Mouse (Mus musculus): ENCODE data around the gene Prg4.

The Prg4 gene

DNA sequence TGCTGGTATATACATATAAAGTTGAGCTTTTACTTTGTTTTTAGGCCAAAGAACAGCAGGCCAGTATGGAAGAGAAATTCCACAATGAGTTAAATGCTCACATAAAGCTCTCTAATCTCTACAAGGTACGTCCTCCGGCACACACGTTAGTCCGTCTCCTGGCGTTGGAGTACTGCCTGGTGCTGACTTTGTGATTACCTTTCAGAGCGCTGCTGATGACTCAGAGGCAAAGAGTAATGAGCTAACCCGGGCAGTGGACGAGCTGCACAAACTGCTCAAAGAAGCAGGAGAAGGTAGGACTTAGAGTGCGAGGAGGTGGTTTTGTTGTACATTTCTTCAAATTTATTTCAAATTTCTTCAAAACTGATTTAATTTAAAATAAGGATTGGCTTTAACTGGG lies 58.7 kb downstream of the Prg4 start:
- DNase-seq (ENCODE audit: low read depth, low spot score): no peak

DNA sequence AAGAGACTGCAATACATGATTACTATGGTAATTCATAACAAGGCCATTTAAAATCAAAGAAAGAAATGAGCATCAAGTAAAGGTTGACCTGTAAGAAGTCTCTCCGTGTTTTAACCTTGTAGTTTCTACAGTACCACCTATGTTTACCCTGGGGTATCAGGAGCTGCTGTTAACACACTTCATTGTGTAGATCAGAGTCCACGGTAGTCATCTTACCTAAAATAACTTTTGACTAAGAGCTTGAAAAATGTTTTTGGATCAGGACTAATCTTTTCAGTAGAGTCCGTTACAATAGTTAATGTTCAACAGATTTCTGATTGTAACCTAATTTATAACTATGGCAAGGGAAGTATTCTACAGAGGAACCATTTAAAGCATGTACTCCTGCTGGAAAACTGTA lies 61.4 kb downstream of the Prg4 start:
- DNase-seq (ENCODE audit: low read depth, low spot score): no peak

DNA sequence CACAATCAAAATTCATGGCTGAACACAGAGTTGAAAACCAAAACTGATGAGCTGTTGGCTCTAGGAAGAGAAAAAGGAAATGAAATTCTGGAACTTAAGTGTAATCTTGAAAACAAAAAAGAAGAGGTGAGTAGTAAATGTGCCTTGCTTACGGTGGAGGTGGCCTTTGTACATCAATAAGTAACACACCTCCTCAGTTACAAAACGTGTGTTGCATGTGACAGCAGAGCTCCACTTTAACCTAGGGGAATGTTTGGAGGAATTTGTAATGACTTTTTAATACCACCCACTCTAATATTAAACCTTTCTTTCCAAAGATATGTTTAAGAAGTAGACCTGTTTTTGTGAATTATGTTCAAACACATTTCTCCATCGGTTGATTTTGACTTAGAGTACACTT lies 62.1 kb downstream of the Prg4 start:
- DNase-seq (ENCODE audit: low read depth, low spot score): no peak

Measured in A20 (cell line).